Mouse (Mus musculus) 416B (cell line): ENCODE measurements around the gene Tmpo.

ENCODE experiments used
- DNase-seq: peaks from one replicate; pipeline ENCODE4 v3.0.0; 2011; ENCODE audit warnings: low read depth

The Tmpo gene

DNA sequence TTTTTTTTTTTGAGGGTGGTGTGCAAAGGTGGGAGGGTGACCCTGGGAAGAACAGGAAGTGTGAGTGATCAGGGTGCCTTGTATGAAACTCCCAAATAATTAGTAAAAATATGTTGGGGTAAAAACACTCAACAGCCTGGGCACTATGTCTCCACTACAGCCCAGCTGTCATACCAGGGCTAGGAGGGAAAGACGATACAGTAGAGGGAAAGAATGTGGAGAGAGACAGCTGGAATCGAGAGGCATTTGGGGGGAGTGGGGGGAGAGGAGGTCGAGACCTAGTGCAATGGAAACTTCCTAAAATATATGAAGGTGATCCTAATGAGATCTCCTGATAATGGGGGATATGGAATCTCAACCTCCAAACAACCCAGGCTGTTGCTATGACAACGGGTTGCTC lies 71.3 kb downstream of the Tmpo start:
- DNase-seq = no peak

DNA sequence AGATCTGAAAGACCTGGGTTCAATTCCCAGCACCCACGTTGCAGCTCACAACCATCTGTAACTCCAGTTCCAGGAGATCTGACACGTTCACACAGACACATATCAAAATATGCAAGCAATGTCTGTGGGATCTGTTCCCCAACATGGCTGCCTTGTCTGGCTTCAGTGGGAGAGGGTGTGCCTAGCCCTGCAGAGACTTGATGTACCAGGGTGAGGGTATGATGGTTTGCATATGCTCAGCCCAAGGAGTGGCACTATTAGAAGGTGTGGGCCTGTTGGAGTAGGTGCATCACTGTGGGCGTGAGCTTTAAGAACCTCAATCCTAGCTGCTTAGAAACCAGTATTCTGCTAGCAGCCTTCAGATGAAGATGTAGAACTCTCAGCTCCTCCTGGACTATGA lies 75.1 kb downstream of the Tmpo start:
- no peak for DNase-seq

GRCm38 (mm10) chr10:91102799-91103590 lies 78.1 kb downstream of the Tmpo start:
- DNase-seq = no peak

DNA sequence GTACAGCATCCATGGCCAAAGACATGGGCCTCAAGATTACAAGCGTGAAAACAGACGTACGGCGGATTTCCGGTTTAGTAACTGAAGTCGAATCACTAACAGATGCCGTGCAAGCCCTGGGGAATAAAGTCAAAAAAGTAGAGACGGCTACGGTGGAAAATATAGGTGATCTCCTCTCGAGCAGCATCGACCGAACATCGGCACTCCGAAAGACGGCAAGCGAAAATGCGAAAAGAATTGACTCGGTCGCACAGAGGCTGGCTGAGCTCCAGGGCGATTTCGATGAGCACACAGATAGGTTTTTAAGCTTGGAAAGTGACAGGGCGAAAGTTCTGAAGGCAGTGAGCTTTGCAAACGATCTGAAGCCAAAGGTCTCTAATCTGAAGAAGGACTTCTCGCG lies 79.2 kb downstream of the Tmpo start:
- no peak for DNase-seq

- DNase-seq = no peak
Observed at GRCm38 (mm10) chr10:91100101-91100500, 81.0 kb downstream of the Tmpo start.

- DNase-seq = no peak
Observed at GRCm38 (mm10) chr10:91098056-91098455, 83.1 kb downstream of the Tmpo start.
